Mouse (Mus musculus): ENCODE results near the gene Chp1. TPM values are rescaled to one million over a fixed set of nuclear protein-coding genes. Genes with fewer than 3 reads are reported as not detected.
"Not testable (repeated sequence)": the region's sequence is repeated elsewhere in the genome, so short reads cannot be mapped to it uniquely, and the experiment has no call there.

Gene Chp1
- 10 to 100 TPM in 24 of 26 experiments, 1 to 10 TPM in 2; 8.0 to 45.8 (median 21.9) TPM for total RNA-seq (2018; cell fraction: chromatin; rRNA removed)
- 10 to 100 TPM; 55.6 to 71.9 (median 63.5) TPM for total RNA-seq (2018; cell fraction: cytosol; rRNA removed)
- total RNA-seq (2018; cell fraction: nucleus; rRNA removed) = 10 to 100 TPM; 14.0 to 43.9 (median 26.1) TPM
- 58.0 to 67.1 TPM (median 58.9 TPM) in 3 replicates for polyA plus RNA-seq (2018)

DNA sequence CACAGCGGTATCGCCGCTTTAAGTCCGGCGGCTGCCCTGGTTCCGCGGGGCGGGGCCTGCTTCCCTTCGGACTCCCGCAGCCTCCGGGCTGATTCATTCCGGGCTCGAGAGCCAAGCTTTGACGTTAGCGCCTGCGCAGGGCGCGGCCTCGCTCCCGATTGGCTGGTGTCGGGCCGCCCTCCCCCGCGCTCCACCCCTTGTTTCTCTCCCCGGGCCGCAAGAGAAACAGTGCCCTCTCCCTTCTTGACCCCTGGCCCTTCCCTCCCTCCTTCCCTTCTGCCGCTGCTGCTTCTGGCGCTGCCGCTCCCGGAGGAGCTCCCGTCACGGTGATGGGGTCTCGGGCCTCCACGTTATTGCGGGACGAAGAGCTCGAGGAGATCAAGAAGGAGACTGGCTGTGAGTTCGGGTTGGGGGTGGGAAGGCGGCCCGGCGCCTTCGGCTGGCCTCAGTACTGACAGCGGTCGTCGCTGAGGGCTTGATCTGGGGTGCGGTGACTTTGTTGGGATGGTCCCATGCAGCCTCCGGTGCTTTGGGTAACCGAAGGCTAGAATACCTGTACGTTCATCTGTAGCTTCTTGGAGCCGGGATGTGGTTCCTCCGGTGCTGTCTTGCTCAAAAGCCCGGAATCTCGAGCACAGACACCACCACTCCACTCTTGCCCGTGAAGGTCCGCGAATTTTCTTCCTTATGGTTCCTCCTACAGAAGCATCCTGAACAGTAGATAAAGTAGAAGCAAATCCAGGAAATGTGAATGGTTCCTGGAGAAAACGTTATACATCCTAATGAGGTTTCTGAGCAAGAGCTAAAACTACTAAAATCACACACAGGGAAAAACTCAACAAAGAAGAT, at the start of gene Chp1, which contains the start of gene Exd1:
Gene Chp1 (plus strand): TSS at position 176 of the 849 bp plus-strand sequence.
Gene Exd1 (minus strand): TSS at position 106 of the 849 bp plus-strand sequence.
- Histone ChIP-seq H3K36me3 (ENCODE audit: inconsistent target) (no peaks in the 10 kb centered on the region), H3K27ac (peak within 1 kb of the TSS; percentile 54), H3K4me3 (ENCODE audit: inconsistent target) (peak within 1 kb of the TSS; percentile 86), H3K79me2 (ENCODE audit: inconsistent target) (peaks cover 47% of the 10 kb centered on the region; the same call in 1 of the 2 replicates)
- WGBS (ENCODE audit: missing documents) = 2% methylated on average over 48 of the region's 57 CpGs

DNA sequence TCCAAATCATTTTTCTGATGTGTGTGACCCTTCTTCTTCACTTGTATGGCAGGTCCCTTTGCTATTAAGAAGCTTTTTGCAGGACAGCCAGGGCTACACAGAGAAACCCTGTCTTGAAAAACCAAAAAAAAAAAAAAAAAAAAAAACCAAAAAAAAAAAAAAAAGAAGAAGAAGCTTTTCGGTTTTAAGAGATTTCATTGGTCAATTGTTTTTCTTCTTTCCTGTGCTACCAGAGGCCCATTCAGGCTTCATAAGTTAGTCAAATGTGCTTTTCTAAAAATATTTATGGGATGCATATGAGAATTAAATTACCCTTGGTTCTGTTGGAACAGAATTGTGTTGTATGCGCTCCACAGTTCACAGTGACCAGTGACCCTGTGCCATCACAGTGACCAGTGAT, 48.6 kb upstream of the Chp1 start:
- Histone ChIP-seq H3K79me2 (ENCODE audit: inconsistent target) (no peaks in the 10 kb centered on the region), H3K36me3 (ENCODE audit: inconsistent target) (no peaks in the 10 kb centered on the region), H3K4me3 (ENCODE audit: inconsistent target) (no peak overlapping the region), H3K27ac (no peak overlapping the region)
- 50% methylated on average over 2 of the region's 2 CpGs for WGBS (ENCODE audit: missing documents)

DNA sequence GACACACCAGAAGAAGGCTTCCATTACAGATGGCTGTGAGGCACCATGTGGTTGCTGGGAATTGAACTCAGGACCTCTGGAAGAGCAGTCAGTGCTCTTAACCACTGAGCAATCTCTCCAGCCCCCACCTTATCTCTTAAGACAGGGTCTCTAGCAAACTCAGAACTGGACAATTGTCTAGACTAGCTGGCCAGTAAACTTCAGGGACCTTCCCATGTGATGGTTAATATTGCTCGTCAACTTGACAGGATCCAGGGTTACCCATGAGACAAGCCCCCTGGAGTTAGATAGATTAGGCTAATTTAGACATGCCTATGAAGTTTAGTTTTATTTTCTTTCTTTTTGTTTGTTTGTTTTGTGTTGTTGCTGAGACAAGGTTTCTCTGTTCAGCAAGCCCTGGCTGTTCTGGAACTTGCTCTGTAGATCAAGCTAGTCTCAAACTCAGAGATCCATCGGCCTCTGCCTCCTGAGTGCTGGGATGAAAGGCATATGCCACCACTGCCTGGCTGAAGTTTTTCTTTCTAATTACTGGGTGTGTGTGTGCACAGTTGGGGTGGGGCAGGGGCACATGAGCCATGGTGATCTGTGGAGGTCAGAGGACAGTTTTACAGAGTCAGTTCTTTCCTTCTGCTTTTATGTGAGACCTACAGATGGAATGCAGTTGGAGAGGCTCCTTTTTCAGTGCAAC, 46.4 kb upstream of the Chp1 start:
- Histone ChIP-seq H3K79me2 (ENCODE audit: inconsistent target) (no peaks in the 10 kb centered on the region), H3K27ac (no peak overlapping the region), H3K4me3 (ENCODE audit: inconsistent target) (no peak overlapping the region), H3K36me3 (ENCODE audit: inconsistent target) (no peaks in the 10 kb centered on the region)
- 96% methylated on average over 2 of the region's 2 CpGs for WGBS (ENCODE audit: missing documents)

DNA sequence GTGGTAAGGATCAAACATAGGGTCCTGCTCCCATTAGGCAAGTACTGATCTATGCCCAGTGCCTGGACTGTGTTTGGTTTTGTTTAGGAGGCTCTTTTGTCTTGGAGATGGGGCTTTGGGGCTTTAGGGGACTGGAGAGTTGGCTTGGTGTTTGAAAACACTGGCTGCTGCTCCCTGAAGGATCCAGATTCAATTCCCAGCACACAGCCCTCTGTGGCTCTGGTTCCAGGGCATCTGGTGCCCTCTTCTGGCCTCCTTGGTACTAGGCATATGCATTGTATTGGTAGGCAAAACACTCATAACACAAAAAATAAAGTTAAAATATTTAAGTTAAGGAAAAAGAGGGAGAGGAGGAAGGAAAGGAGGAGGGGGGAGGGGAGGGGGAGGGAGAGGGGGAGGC, 40.4 kb upstream of the Chp1 start:
- no peak overlapping the region for H3K27ac ChIP-seq
- H3K79me2 ChIP-seq (ENCODE audit: inconsistent target) = no peaks in the 10 kb centered on the region
- no peaks in the 10 kb centered on the region for H3K36me3 ChIP-seq (ENCODE audit: inconsistent target)
- H3K4me3 ChIP-seq (ENCODE audit: inconsistent target) = no peak overlapping the region

DNA sequence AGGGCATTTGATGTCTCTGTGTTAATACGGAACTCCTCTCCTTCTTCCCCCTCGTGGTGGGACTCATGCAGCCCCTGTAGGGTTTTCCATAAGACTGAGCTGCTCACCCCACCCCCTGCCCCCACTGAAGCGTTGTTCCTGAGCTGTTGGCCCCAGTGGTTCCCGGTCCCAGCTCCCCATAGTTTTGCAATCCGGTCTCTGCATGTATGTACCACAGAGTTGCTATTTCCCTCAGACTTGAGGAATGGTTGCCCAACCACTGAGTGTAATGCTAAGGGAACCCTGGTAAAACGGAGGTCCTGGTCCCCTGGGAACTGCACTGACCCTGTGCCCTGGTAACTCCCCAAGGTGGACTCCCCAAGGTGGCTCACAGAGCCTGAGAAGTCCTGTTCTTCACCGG, 39.0 kb upstream of the Chp1 start:
- not testable (repeated sequence) for H3K36me3 ChIP-seq (ENCODE audit: inconsistent target); H3K27ac ChIP-seq; H3K79me2 ChIP-seq (ENCODE audit: inconsistent target); H3K4me3 ChIP-seq (ENCODE audit: inconsistent target)
- WGBS (ENCODE audit: missing documents) = 68% methylated on average over 7 of the region's 7 CpGs

DNA sequence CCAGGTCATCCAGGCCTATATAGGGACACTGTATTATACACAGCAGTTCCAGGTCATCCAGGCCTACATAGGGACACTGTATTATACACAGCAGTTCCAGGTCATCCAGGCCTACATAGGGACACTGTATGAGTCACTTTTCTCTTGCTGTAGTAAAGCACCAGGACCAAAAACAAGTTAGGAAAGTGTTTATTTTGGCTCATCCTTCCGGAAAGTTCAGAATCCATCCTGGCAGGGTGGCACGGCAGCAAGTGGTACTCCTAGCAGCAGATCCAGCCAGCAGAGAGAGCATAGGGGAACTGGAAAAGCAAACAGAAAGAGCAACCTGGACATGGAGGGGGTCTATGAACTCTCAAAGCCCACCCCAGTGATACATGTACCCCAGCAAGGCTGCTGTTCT, 36.6 kb upstream of the Chp1 start:
- WGBS (ENCODE audit: missing documents) = 84% methylated on average over 2 of the region's 2 CpGs
- Histone ChIP-seq H3K27ac (no peak overlapping the region), H3K79me2 (ENCODE audit: inconsistent target) (no peaks in the 10 kb centered on the region), H3K4me3 (ENCODE audit: inconsistent target) (no peak overlapping the region), H3K36me3 (ENCODE audit: inconsistent target) (no peaks in the 10 kb centered on the region)

DNA sequence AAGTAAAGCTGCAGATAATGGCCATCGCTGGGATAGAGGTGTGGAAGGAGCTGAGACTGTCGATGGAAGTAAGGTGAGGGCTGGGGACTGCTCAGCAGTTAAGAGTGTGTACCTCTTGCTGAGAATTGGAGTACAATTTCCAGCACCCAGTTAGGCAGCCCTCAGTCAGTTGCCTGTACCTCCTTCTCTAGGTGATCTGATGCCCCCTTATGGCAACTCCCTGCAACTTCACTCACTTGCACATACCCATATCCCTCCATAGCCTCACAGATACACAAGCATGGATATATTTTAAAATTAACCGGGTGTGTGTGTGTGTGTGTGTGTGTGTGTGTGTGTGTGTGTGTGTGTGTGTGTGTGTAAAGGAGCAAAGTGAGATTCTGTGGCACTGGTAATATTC, 35.2 kb upstream of the Chp1 start:
- H3K4me3 ChIP-seq (ENCODE audit: inconsistent target) = no peak overlapping the region
- no peaks in the 10 kb centered on the region for H3K79me2 ChIP-seq (ENCODE audit: inconsistent target)
- 92% methylated on average over 2 of the region's 3 CpGs for WGBS (ENCODE audit: missing documents)
- no peak overlapping the region for H3K27ac ChIP-seq
- no peaks in the 10 kb centered on the region for H3K36me3 ChIP-seq (ENCODE audit: inconsistent target)

DNA sequence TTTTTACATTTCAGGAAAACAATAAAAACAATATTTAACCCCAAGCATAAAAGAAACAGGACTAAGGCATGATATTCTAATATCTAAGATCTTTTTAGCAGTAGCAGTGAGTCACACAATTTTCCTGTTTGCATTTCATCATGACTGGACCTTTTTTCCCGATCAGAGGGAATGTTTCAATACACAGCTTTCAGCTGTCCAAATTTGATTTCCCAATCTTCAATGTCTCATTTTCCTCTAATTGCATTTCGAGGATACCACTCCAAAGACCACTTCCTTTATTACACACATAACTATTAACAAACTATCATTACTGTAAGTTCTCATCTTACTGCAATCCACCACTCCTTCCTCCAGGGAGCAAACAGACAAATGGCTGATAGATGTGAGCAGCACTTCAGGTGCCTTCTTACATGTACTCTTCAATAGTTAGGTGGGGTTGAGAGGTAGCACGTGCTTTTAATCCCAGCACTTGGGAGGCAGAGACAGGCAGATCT, 33.4 kb upstream of the Chp1 start:
- Histone ChIP-seq H3K27ac (no peak overlapping the region), H3K36me3 (ENCODE audit: inconsistent target) (no peaks in the 10 kb centered on the region), H3K79me2 (ENCODE audit: inconsistent target) (no peaks in the 10 kb centered on the region), H3K4me3 (ENCODE audit: inconsistent target) (no peak overlapping the region)
- 44% methylated on average over 3 of the region's 3 CpGs for WGBS (ENCODE audit: missing documents)

DNA sequence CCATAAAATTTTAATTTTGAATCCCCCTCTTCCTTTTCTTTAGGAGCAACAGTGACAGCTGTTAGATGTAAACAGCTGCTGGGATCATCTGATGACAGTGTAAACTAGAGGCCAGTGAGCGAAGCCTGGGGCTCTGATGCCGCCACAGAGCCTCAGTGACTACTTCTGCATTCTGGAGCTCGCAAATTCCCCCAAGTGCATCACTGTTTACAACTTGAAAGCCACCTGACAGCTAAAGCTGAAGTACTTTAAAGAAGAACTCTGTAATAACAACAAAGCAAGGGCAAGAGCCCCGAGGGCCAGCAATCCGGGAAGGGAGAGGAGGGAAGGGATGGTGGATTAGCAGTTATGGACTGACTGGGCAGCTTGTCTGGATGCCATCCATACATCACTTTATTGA, 30.7 kb upstream of the Chp1 start:
- no peaks in the 10 kb centered on the region for H3K36me3 ChIP-seq (ENCODE audit: inconsistent target)
- H3K27ac ChIP-seq = no peak overlapping the region
- no peak overlapping the region for H3K4me3 ChIP-seq (ENCODE audit: inconsistent target)
- WGBS (ENCODE audit: missing documents) = 78% methylated on average over 5 of the region's 5 CpGs
- no peaks in the 10 kb centered on the region for H3K79me2 ChIP-seq (ENCODE audit: inconsistent target)

DNA sequence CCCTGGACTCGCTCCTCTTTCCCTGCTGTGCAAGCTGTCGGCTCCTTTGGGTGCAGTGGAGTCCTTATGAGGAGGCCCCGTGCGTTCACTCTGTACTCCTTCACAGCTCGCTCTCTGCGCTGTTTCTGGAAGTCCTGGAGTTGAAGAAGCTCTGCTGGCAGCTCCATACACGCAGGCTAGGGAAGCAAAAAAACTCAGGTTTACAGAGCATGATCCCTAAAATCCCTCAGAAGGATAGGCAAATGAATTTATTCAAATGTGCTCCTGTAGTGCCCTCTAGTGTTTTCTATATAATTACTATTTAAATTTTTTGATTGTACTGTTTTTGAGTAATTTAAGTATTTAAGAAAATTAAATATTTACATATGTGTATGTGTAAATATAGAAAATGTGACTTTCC, 26.9 kb upstream of the Chp1 start:
- H3K79me2 ChIP-seq (ENCODE audit: inconsistent target) = no peaks in the 10 kb centered on the region
- 86% methylated on average over 7 of the region's 7 CpGs for WGBS (ENCODE audit: missing documents)
- no peak overlapping the region for H3K27ac ChIP-seq
- H3K36me3 ChIP-seq (ENCODE audit: inconsistent target) = no peaks in the 10 kb centered on the region
- H3K4me3 ChIP-seq (ENCODE audit: inconsistent target) = no peak overlapping the region

DNA sequence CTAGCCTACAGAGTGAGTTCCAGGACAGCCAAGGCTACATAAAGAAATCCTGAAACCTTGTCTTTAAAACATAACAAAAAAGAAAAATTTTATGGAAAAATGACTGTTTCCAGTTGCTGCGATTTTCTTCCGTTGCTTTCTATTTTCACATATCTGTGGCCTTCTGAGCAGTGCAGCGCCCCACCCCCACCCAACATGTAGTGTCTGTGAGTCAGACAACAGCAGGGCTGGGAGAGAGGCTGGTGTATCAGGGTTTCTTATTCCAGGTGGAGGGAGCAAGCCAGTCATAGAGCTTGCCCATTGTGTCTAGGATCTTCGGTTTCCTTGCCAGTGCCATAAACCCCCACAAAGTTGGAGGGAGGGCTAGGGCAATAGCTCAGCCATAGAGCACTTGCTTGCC, 23.7 kb upstream of the Chp1 start:
- Histone ChIP-seq H3K4me3 (ENCODE audit: inconsistent target) (no peak overlapping the region), H3K79me2 (ENCODE audit: inconsistent target) (no peaks in the 10 kb centered on the region), H3K27ac (no peak overlapping the region), H3K36me3 (ENCODE audit: inconsistent target) (no peaks in the 10 kb centered on the region)
- 91% methylated on average over 4 of the region's 4 CpGs for WGBS (ENCODE audit: missing documents)

DNA sequence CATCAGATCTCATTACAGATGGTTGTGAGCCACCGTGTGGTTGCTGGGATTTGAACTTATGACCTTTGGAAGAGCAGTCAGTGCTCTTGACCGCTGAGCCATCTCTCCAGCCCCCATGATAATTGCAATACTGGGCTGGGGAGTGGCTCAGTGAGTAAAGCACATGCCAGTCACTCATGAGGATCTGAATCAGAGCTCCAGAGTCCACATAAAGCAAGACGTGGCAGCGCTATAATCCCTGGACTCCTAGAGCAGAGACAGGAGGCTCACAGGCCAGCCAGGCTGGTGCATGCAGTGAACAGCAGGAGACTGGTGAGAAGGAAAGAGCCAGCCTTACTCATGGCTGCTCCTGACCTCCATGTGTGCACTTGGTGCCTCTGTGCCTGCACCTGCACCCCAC, 22.1 kb upstream of the Chp1 start:
- H3K4me3 ChIP-seq (ENCODE audit: inconsistent target) = no peak overlapping the region
- no peaks in the 10 kb centered on the region for H3K79me2 ChIP-seq (ENCODE audit: inconsistent target)
- H3K36me3 ChIP-seq (ENCODE audit: inconsistent target) = no peaks in the 10 kb centered on the region
- 91% methylated on average over 4 of the region's 4 CpGs for WGBS (ENCODE audit: missing documents)
- no peak overlapping the region for H3K27ac ChIP-seq

DNA sequence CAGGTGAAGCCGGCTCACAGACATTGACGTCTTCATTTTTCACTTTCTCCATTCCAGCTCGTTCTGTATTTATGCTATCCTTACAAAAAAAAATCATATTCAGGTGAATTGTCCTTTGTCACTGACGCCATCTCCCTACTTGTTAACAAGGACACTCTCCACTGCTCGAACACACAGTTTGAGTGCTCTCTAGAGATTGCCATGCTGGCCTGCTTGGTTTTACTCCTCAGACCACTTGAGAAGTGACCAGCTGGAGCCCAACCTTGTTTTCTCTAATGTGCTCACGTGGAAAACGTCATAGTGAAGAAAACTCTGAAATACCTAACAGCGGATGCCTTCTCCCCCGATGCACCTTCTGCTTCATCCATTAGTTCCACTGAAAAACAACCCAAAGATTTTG, 8.7 kb upstream of the Chp1 start:
- 92% methylated on average over 9 of the region's 9 CpGs for WGBS (ENCODE audit: missing documents)
- Histone ChIP-seq H3K36me3 (ENCODE audit: inconsistent target) (no peaks in the 10 kb centered on the region), H3K27ac (no peak overlapping the region), H3K4me3 (ENCODE audit: inconsistent target) (no peak overlapping the region), H3K79me2 (ENCODE audit: inconsistent target) (no peaks in the 10 kb centered on the region)

DNA sequence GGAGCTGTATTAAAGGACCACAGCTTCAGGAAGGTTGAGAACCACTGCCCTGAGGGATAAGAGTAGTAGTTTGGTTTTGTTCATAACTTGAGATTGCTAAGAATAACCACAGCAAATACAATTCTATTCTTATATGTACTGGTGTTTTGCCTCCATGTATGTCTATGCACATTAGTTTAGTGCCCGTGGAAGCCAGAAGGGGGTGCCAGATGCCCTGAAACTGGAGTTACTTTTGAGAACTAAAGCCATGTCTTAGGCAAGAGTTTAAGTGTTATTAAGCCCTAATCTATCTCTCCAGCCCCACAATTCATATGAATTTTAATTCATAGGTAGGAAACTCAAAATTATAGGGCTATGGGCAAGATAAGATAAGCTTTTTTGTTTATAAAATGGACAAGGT, 5.4 kb upstream of the Chp1 start:
- WGBS (ENCODE audit: missing documents) = 7% methylated on average over 1 of the region's 1 CpGs
- H3K4me3 ChIP-seq (ENCODE audit: inconsistent target) = no peak overlapping the region
- H3K27ac ChIP-seq = no peak overlapping the region

DNA sequence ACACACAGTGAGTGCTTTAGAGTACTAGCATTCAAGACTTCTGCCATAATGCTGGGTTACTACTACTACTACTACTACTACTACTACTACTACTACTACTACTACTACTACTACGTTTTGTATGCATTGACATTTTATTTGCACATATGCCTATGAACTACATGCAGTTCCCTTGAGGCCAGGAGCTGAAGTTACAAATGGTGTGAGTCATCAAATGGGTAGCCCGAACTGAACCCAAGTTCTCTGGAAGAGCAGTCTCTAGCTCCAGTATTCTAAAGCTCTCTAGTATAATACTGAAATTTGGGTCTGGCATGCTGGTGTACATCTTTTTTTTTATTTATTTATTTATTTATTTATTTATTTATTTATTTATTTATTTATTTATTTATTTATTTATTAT, 3.8 kb upstream of the Chp1 start:
- Histone ChIP-seq H3K79me2 (ENCODE audit: inconsistent target) (peaks cover 9% of the 10 kb centered on the region; the same call in 1 of the 2 replicates), H3K4me3 (ENCODE audit: inconsistent target) (no peak overlapping the region), H3K27ac (no peak overlapping the region), H3K36me3 (ENCODE audit: inconsistent target) (no peaks in the 10 kb centered on the region)
- 81% methylated on average over 2 of the region's 2 CpGs for WGBS (ENCODE audit: missing documents)

More for the DNA sequence above, 5.4 kb upstream of the Chp1 start:
- Histone ChIP-seq H3K36me3 (ENCODE audit: inconsistent target) (no peaks in the 10 kb centered on the region), H3K79me2 (ENCODE audit: inconsistent target) (no peaks in the 10 kb centered on the region)

All from macrophage (primary cell).